Mouse (Mus musculus): ENCODE results near the gene Gm45837.
A peak's percentile ranks its signal among the peaks of the same experiment; 100 is the strongest.

The Gm45837 gene

GRCm38 (mm10) chr7:101499701-101500100 lies 89.0 kb downstream of the Gm45837 start:
- DNase-seq (ENCODE audit: low spot score in 2 of 2): no peak

GRCm38 (mm10) chr7:101501236-101501635 lies 90.5 kb downstream of the Gm45837 start:
- DNase-seq (ENCODE audit: low spot score in 2 of 2): no peak

- no peak for DNase-seq (ENCODE audit: low spot score in 2 of 2)
Observed at GRCm38 (mm10) chr7:101501675-101502074, 91.0 kb downstream of the Gm45837 start.

GRCm38 (mm10) chr7:101503351-101503750 lies 92.7 kb downstream of the Gm45837 start:
- DNase-seq (ENCODE audit: low spot score in 2 of 2): peak in 1 of 2 experiments; percentile 50

GRCm38 (mm10) chr7:101503803-101504202 lies 93.1 kb downstream of the Gm45837 start:
- DNase-seq (ENCODE audit: low spot score in 2 of 2): no peak

- DNase-seq (ENCODE audit: low spot score in 2 of 2): no peak
Observed at GRCm38 (mm10) chr7:101504507-101504906, 93.8 kb downstream of the Gm45837 start.

- DNase-seq (ENCODE audit: low spot score in 2 of 2): no peak
Observed at GRCm38 (mm10) chr7:101509212-101509611, 98.5 kb downstream of the Gm45837 start.

GRCm38 (mm10) chr7:101513655-101514054 lies 103.0 kb downstream of the Gm45837 start:
- no peak for DNase-seq (ENCODE audit: low spot score in 2 of 2)

GRCm38 (mm10) chr7:101514768-101515167 lies 104.1 kb downstream of the Gm45837 start:
- DNase-seq (ENCODE audit: low spot score in 2 of 2): no peak

- no peak for DNase-seq (ENCODE audit: low spot score in 2 of 2)
Observed at GRCm38 (mm10) chr7:101515295-101515694, 104.6 kb downstream of the Gm45837 start.

GRCm38 (mm10) chr7:101516460-101516859 lies 105.8 kb downstream of the Gm45837 start:
- no peak for DNase-seq (ENCODE audit: low spot score in 2 of 2)

- DNase-seq (ENCODE audit: low spot score in 2 of 2): no peak
Observed at GRCm38 (mm10) chr7:101521696-101522095, 111.0 kb downstream of the Gm45837 start.

- DNase-seq (ENCODE audit: low spot score in 2 of 2): no peak
Observed at GRCm38 (mm10) chr7:101523205-101523604, 112.5 kb downstream of the Gm45837 start.

GRCm38 (mm10) chr7:101526484-101526883 lies 115.8 kb downstream of the Gm45837 start:
- no peak for DNase-seq (ENCODE audit: low spot score in 2 of 2)

- DNase-seq (ENCODE audit: low spot score in 2 of 2): no peak
Observed at GRCm38 (mm10) chr7:101534428-101534827, 123.7 kb downstream of the Gm45837 start.

GRCm38 (mm10) chr7:101535102-101535501 lies 124.4 kb downstream of the Gm45837 start:
- no peak for DNase-seq (ENCODE audit: low spot score in 2 of 2)

GRCm38 (mm10) chr7:101535517-101535916 lies 124.8 kb downstream of the Gm45837 start:
- no peak for DNase-seq (ENCODE audit: low spot score in 2 of 2)

- no peak for DNase-seq (ENCODE audit: low spot score in 2 of 2)
Observed at GRCm38 (mm10) chr7:101537541-101537940, 126.9 kb downstream of the Gm45837 start.

- DNase-seq (ENCODE audit: low spot score in 2 of 2): no peak
Observed at GRCm38 (mm10) chr7:101538141-101538933, 127.7 kb downstream of the Gm45837 start.

- DNase-seq (ENCODE audit: low spot score in 2 of 2): no peak
Observed at GRCm38 (mm10) chr7:101539774-101540173, 129.1 kb downstream of the Gm45837 start.

GRCm38 (mm10) chr7:101540684-101541083 lies 130.0 kb downstream of the Gm45837 start:
- DNase-seq (ENCODE audit: low spot score in 2 of 2): no peak

GRCm38 (mm10) chr7:101541132-101541531 lies 130.4 kb downstream of the Gm45837 start:
- DNase-seq (ENCODE audit: low spot score in 2 of 2): peak in 1 of 2 experiments; percentile 64

GRCm38 (mm10) chr7:101541734-101542133 lies 131.0 kb downstream of the Gm45837 start:
- DNase-seq (ENCODE audit: low spot score in 2 of 2): no peak

GRCm38 (mm10) chr7:101547651-101548050 lies 137.0 kb downstream of the Gm45837 start:
- DNase-seq (ENCODE audit: low spot score in 2 of 2): no peak

Data from urinary bladder, postnatal 4 days (tissue).